Mouse (Mus musculus) bone marrow macrophage, adult 2 months (primary cell): ENCODE data around the gene Ppp1r9a. TPM values are rescaled to one million over a fixed set of nuclear protein-coding genes. Genes with fewer than 3 reads are reported as not detected.

Experiments
- H3K27ac ChIP-seq: 2 replicates; pipeline ENCODE4 v1.5.1; 2012; ENCODE audit warnings: low read depth, low read length; ENCODE audit not compliant: insufficient read depth
- H3K4me1 ChIP-seq: 2 replicates; pipeline ENCODE4 v1.6.1; 2012; ENCODE audit warnings: low read length; ENCODE audit not compliant: control insufficient read depth, insufficient read depth
- H3K4me3 ChIP-seq: 2 replicates; pipeline ENCODE4 v1.5.1; 2012; ENCODE audit warnings: mild to moderate bottlenecking, low read length, moderate library complexity; ENCODE audit not compliant: insufficient read depth
- CTCF ChIP-seq: IDR thresholded peaks from 2 replicates; pipeline ENCODE4 v1.5.1; 2012; ENCODE audit warnings: low read depth, mild to moderate bottlenecking, low read length, moderate library complexity
- POLR2A ChIP-seq: IDR thresholded peaks from 2 replicates; pipeline ENCODE4 v1.6.1; 2012; ENCODE audit warnings: mild to moderate bottlenecking, low read depth, low read length, borderline replicate concordance
- polyA plus RNA-seq: library from polyadenylated mRNA; stranded (reverse); fragments of >200 nt; gene quantifications from 2 replicates; pipeline ENCODE4 v1.2.4, GENCODE M21; 2012; ENCODE audit not compliant: missing spikeins, insufficient read depth, insufficient read length

Gene Ppp1r9a
- polyA plus RNA-seq, 1 experiment = 2.0 TPM

- H3K4me1 ChIP-seq = peaks cover 16% of the 10 kb centered on the region
- TF ChIP-seq CTCF (no peak), POLR2A (no peak)
- H3K4me3 ChIP-seq = no peak overlapping the region
- no peak overlapping the region for H3K27ac ChIP-seq
These were observed 305.1 kb downstream of the Ppp1r9a start for GRCm38 (mm10) chr6:5207817-5208216.

Other genes with a start within 250 kb of the Ppp1r9a start
- 0.44 and 1.1 TPM in 2 replicates for gene Sgce, start 155.7 kb upstream of the Ppp1r9a start, polyA plus RNA-seq
- gene Peg10, start 155.6 kb upstream of the Ppp1r9a start, polyA plus RNA-seq = 0.13 and 0.16 TPM in 2 replicates